Mouse (Mus musculus): Measurements from ENCODE around the gene Rps9.

DNA sequence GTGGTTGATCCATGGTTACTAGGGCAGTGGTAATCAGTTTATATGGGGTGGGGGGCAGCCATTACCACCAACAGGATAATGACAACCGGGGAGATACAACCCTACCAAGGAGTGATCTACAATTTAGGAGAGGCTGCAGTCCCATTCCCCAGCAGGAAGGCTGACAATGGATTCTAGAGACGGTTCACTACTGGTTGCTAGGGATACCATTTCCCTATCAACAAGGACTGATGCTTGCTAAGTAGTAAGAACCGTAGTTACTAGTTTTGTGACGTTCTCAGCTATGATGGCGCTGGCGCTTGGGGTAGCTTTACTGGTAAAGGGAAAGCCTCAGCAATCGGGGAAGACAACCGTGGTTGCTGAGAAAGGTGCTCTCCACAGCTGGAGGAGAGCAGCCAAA is 19.1 kb upstream of the Rps9 start:
- no peak for TF ChIP-seq CTCF (IDR thresholded peaks at IDR 0.05; ENCODE audit: insufficient read depth, low read depth, low read length)
- no peak for TF ChIP-seq POLR2A (IDR thresholded peaks at IDR 0.05; ENCODE audit: insufficient read depth, low read depth, low read length)
